Mouse (Mus musculus) spleen, adult 2 months (tissue): Measurements from ENCODE around the gene Ngrn.

Experiments
- CTCF ChIP-seq: fragments of 200-500 bp; IDR thresholded peaks from 2 replicates; pipeline ENCODE4 v1.5.1; 2011; ENCODE audit warnings: mild to moderate bottlenecking, inconsistent platforms; ENCODE audit not compliant: insufficient read depth, insufficient read length, insufficient replicate concordance; ENCODE audit errors: extremely low read depth
- POLR2A ChIP-seq: fragments of 200-500 bp; IDR thresholded peaks from 2 replicates; pipeline ENCODE4 v1.6.1; 2011; ENCODE audit warnings: low read depth, low read length, inconsistent platforms

GRCm38 (mm10) chr7:80246859-80247258 lies 14.2 kb upstream of the Ngrn start:
- TF ChIP-seq CTCF = no peak
- TF ChIP-seq POLR2A = no peak
